Mouse (Mus musculus) erythroblast, embryonic 14.5 days (primary cell): Measurements from ENCODE around the gene Plxna4.

Experiments
- GATA1 ChIP-seq: IDR thresholded peaks from 2 replicates; pipeline ENCODE4 v1.6.1; 2012; ENCODE audit warnings: low read length, inconsistent platforms, mixed read lengths
- TAL1 ChIP-seq: IDR thresholded peaks from 3 replicates; pipeline ENCODE4 v1.6.1; 2012; ENCODE audit warnings: low read length, inconsistent platforms, mixed read lengths

- TF ChIP-seq TAL1 (no peak), GATA1 (no peak)
Observed at GRCm38 (mm10) chr6:32201506-32201905, 386.5 kb downstream of the Plxna4 start.
